Mouse (Mus musculus): ENCODE measurements at regions not wholly inside any gene's neighbourhood (a gene's known extent, or its start where the extent isn't known, plus 50 kb on each side); places are given as distances from the start of the nearest gene placed in this dataset.

DNA sequence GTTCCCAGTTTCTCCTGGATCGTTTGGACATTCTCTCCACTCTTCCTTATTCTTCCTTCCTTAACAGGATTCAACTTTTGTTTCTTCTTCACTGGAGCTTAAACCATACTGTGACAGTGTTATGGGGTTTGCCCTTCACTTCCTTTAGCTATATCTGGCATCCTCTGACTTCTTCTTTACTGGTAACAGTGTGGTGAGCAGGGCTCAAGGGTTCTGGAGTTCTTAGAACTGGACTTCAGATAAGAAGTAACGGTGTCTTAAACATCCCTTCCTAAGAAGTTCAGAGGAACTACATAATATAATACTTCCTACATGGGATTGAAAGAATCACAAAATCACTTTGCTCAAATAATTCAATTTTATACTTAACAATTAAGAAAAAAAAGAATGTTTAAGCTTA lies 237.5 kb upstream of the Cited2 start:
- TF ChIP-seq GATA1 (IDR thresholded peaks at IDR 0.05; ENCODE audit: borderline replicate concordance, low read length) (no peak), FLI1 (IDR thresholded peaks at IDR 0.05; ENCODE audit: low read length) (no peak)
- H3K4me1 ChIP-seq, result peaks cover 69% of the 10 kb centered on the region
- H3K4me3 ChIP-seq (replicated peaks), result peak overlapping the region; percentile 87
- peaks cover 12% of the 10 kb centered on the region for H3K9me3 ChIP-seq
- H3K27me3 ChIP-seq (replicated peaks), result no peaks in the 10 kb centered on the region
- peaks cover 14% of the 10 kb centered on the region for H3K36me3 ChIP-seq (replicated peaks; ENCODE audit: low read length)

DNA sequence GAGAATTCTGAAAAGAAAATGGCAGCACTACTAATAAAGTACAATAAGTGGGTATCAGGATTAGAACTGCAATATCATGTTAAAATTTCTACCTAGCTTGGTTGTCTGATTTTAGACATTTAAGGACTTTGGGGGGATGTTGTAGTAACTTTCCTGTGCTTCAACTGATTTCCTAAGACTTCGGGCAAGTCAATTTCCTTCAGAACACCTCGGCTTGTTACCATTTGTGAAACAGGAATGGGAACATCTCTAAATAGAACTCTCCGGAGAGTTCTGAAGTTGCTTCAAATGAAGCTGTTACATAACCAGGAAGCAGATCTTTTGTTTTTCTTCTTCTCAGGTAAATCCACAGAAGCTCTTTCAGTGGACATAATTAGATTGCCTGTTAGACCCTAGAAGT lies 237.0 kb upstream of the Cited2 start:
- no peak overlapping the region for H3K4me3 ChIP-seq (replicated peaks)
- no peaks in the 10 kb centered on the region for H3K27me3 ChIP-seq (replicated peaks)
- H3K36me3 ChIP-seq (replicated peaks; ENCODE audit: low read length), result peaks cover 14% of the 10 kb centered on the region
- peaks cover 12% of the 10 kb centered on the region for H3K9me3 ChIP-seq
- H3K4me1 ChIP-seq, result peaks cover 69% of the 10 kb centered on the region
- no peak for TF ChIP-seq GATA1 (IDR thresholded peaks at IDR 0.05; ENCODE audit: borderline replicate concordance, low read length)
- no peak for TF ChIP-seq FLI1 (IDR thresholded peaks at IDR 0.05; ENCODE audit: low read length)

DNA sequence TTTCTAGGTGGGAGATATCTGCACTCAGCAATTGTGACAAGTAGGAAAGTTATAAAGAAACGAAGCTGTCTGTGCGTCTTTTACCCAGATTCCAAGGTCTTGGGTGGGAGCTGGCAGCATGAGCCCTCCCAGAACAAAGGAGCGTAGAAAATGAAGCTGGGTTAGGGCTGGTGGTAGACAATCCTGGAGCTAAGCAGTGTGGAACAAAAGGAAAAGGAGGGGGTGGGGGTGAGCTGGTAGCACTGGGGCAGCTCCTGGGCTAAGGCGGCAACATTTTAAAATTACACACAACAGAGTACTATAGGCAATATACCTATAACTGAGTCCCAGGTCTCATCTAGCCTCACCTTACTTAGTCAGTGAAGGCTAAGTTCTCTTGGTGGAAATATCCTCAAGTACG lies 235.6 kb upstream of the Cited2 start:
- H3K4me1 ChIP-seq, result peaks cover 69% of the 10 kb centered on the region
- H3K27me3 ChIP-seq (replicated peaks), result no peaks in the 10 kb centered on the region
- TF ChIP-seq GATA1 (IDR thresholded peaks at IDR 0.05; ENCODE audit: borderline replicate concordance, low read length) (no peak), FLI1 (IDR thresholded peaks at IDR 0.05; ENCODE audit: low read length) (no peak)
- peaks cover 12% of the 10 kb centered on the region for H3K9me3 ChIP-seq
- peaks cover 14% of the 10 kb centered on the region for H3K36me3 ChIP-seq (replicated peaks; ENCODE audit: low read length)
- H3K4me3 ChIP-seq (replicated peaks), result no peak overlapping the region

DNA sequence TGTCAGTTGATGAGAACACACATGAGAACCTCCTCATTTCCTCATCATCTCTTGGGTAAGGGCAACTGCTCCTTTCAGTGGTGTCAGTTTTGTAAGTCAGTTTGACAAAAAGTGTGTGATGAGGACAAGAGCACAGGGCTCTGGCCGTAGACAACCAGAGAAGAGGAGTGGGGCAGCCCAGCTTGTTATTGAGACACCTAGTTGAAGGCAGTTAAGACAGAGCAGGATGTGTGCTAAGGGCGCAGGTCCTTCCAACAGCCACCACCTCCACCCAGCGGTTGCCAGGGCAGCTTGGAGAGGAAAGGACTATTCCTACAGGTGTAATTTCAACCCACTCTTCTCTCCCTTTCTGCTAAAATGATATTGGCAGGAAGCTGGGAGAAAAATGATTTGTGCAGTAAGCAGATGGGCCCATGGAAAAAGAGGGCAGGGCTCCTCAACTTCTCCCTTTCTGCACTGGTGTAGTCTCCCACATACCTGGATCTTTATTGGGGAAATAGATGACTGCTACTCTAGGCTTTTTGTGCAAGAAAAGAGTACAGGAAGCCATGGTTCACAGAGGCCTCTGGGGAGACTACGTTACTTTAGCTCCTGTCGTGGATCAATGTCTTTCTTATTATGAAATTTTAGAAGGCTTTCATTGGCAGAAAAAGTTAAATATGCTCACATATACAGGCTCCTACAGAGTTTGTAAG lies 231.3 kb upstream of the Cited2 start:
- Histone ChIP-seq H3K9me3 (peaks cover 12% of the 10 kb centered on the region), H3K27me3 (replicated peaks) (no peaks in the 10 kb centered on the region), H3K36me3 (replicated peaks; ENCODE audit: low read length) (peaks cover 14% of the 10 kb centered on the region), H3K4me3 (replicated peaks) (peak overlapping the region; percentile 15), H3K4me1 (peaks cover 47% of the 10 kb centered on the region)
- no peak for TF ChIP-seq FLI1 (IDR thresholded peaks at IDR 0.05; ENCODE audit: low read length)
- TF ChIP-seq GATA1 (IDR thresholded peaks at IDR 0.05; ENCODE audit: borderline replicate concordance, low read length), result no peak

DNA sequence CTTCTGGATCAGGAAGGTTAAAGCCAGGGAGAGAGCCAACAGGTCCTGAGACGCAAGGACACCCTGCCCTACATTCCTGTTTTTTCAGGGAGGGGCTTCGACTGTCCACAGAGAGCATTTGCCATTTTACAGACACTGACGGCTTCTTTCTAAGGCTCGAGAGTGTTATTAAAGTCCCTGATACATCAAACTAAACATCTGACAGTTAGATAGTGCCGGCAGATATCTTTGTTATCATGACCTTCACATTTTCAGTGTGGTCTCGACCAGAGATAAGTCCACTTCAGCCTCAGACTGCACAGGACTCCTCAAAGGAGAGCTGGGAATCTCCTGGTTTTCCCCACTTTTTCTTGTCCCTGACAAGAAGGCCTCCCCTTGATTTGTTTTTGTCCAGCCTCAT lies 229.9 kb upstream of the Cited2 start:
- Histone ChIP-seq H3K9me3 (peaks cover 11% of the 10 kb centered on the region), H3K36me3 (replicated peaks; ENCODE audit: low read length) (peaks cover 15% of the 10 kb centered on the region)

DNA sequence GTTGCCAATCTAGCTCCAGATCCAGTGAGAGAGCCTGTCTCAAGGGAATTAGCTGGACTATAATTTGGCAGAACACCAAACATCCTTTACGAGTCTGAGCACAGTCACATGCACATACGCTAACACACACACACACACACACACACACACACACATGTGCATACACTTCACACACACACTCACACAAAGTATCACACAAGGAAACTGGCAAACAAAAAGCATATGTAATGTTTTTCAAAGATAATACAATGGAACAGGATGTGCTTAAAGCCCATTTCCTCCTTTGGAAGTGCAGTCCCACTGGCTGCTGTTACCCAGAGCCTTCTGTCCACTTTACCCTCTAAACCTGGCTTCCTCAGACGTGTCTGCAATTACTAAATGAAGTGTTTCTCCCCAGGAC lies 226.2 kb upstream of the Cited2 start:
- H3K4me3 ChIP-seq (replicated peaks), result no peak overlapping the region

More for the DNA sequence above, 229.9 kb upstream of the Cited2 start:
- H3K4me3 ChIP-seq (replicated peaks), result no peak overlapping the region
- H3K27me3 ChIP-seq (replicated peaks), result no peaks in the 10 kb centered on the region
- H3K4me1 ChIP-seq, result peaks cover 46% of the 10 kb centered on the region
- TF ChIP-seq FLI1 (IDR thresholded peaks at IDR 0.05; ENCODE audit: low read length), result no peak
- no peak for TF ChIP-seq GATA1 (IDR thresholded peaks at IDR 0.05; ENCODE audit: borderline replicate concordance, low read length)

DNA sequence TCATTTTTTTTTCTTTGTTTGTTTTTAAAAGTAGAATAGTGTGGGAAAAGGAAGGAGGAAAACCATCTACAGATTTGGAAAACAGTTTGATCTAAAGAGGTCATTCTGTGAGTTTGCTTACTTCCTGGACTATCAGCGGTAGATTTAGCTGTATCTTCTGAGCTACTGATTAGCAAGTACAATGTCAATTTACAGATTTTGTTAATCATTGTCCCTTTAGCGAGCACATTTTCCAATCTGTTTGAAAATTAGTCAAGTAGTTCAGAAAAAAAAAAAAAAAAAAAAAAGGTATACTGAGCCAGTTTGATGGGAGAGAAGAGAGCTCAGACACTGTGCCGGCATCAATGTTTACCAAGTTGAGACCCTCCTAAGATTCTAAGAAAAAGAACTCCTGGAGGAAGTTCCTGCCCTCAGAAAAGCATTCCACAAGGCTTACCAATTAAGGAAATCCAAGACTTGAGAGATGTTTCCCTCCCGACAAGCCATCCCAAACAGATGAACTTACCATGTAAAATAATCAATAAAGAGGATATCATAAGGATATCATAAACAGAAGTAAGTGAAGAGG lies 212.3 kb upstream of the Cited2 start:
- no peak overlapping the region for H3K4me3 ChIP-seq (replicated peaks)
- peaks cover 9% of the 10 kb centered on the region for H3K4me1 ChIP-seq
- no peaks in the 10 kb centered on the region for H3K27me3 ChIP-seq (replicated peaks)
- TF ChIP-seq GATA1 (IDR thresholded peaks at IDR 0.05; ENCODE audit: borderline replicate concordance, low read length) (no peak), FLI1 (IDR thresholded peaks at IDR 0.05; ENCODE audit: low read length) (no peak)
- peaks cover 12% of the 10 kb centered on the region for H3K9me3 ChIP-seq
- H3K36me3 ChIP-seq (replicated peaks; ENCODE audit: low read length), result peaks cover 11% of the 10 kb centered on the region

More for the DNA sequence above, 226.2 kb upstream of the Cited2 start:
- peaks cover 33% of the 10 kb centered on the region for H3K4me1 ChIP-seq
- TF ChIP-seq GATA1 (IDR thresholded peaks at IDR 0.05; ENCODE audit: borderline replicate concordance, low read length) (no peak), FLI1 (IDR thresholded peaks at IDR 0.05; ENCODE audit: low read length) (no peak)
- peaks cover 24% of the 10 kb centered on the region for H3K9me3 ChIP-seq
- peaks cover 23% of the 10 kb centered on the region for H3K36me3 ChIP-seq (replicated peaks; ENCODE audit: low read length)
- H3K27me3 ChIP-seq (replicated peaks), result no peaks in the 10 kb centered on the region

DNA sequence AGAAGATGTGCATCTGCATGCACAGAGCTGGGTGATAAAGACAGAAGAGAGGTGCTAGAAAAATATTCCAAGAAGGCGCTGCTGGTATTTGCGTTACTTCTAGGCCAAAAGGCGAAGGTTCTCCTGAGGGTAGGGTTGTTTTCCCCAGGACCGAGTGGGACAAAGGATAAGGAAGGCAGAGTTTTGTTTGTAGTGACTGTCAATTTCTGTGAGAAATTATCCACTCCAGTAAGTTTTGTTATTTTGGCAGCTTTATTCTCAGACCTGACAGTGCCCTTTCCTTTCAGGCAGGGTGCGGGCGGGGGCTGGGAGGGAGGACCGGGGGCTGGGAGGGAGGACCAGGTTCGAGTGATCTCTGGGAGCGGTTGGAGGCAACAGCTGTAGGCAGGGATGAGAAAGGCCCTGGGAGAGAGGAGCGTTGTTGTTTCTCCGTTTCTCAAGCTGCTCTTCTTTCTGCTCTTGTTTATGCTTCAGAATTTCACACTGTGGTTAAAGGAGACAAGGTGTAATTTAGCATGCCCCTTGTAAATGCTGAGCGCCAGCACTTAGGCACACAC lies 211.2 kb upstream of the Cited2 start:
- no peak for TF ChIP-seq GATA1 (IDR thresholded peaks at IDR 0.05; ENCODE audit: borderline replicate concordance, low read length)
- no peak for TF ChIP-seq FLI1 (IDR thresholded peaks at IDR 0.05; ENCODE audit: low read length)

DNA sequence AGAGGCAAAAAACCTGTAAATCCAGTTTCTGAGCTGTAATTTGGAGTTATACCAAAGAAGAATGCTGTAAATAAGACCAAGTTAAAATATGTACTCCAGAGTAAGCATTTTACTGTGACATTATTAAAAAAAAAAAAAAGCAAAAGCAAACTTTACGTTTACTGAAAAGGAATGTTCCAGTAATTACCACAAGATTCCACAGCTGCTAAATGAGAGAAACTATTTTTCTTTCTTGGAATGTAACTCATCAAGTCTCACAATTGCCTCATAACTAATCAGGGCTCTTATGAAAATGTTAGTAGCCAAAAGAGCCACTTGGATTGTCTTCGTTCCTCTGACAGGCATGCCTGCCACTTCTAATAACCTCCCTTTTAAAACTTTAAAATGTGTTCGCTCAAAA lies 210.5 kb upstream of the Cited2 start:
- Histone ChIP-seq H3K4me1 (peaks cover 15% of the 10 kb centered on the region), H3K4me3 (replicated peaks) (no peak overlapping the region), H3K27me3 (replicated peaks) (no peaks in the 10 kb centered on the region), H3K9me3 (no peaks in the 10 kb centered on the region), H3K36me3 (replicated peaks; ENCODE audit: low read length) (no peaks in the 10 kb centered on the region)
- no peak for TF ChIP-seq FLI1 (IDR thresholded peaks at IDR 0.05; ENCODE audit: low read length)
- TF ChIP-seq GATA1 (IDR thresholded peaks at IDR 0.05; ENCODE audit: borderline replicate concordance, low read length), result no peak

More for the DNA sequence above, 211.2 kb upstream of the Cited2 start:
- H3K4me3 ChIP-seq (replicated peaks), result no peak overlapping the region
- peaks cover 1% of the 10 kb centered on the region for H3K36me3 ChIP-seq (replicated peaks; ENCODE audit: low read length)
- peaks cover 15% of the 10 kb centered on the region for H3K4me1 ChIP-seq
- H3K9me3 ChIP-seq, result 0 out of 2 replicates have a peak, but pooled peaks cover 1% of the 10 kb centered on the region
- H3K27me3 ChIP-seq (replicated peaks), result no peaks in the 10 kb centered on the region

DNA sequence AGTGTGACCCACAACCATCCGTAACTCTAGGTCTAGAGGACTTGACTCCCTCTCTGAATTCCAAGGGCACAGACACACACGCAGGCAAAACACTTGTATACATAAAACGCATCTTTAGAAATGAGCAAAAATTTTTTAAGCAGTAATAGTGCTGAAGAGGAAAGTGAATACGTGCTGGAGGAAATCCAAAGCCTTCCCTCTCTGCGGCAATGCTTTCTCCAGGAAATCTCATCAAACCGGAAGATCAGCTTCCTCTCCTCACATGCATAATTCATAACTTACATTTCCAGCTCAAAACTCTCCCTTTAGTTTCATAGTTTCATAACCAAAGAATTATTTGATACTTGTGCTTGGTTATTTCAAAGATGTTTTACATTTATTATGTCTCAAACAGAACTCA lies 209.3 kb upstream of the Cited2 start:
- H3K4me3 ChIP-seq (replicated peaks), result no peak overlapping the region

More for the DNA sequence above, 209.3 kb upstream of the Cited2 start:
- H3K27me3 ChIP-seq (replicated peaks), result no peaks in the 10 kb centered on the region
- no peak for TF ChIP-seq FLI1 (IDR thresholded peaks at IDR 0.05; ENCODE audit: low read length)
- TF ChIP-seq GATA1 (IDR thresholded peaks at IDR 0.05; ENCODE audit: borderline replicate concordance, low read length), result no peak
- H3K36me3 ChIP-seq (replicated peaks; ENCODE audit: low read length), result no peaks in the 10 kb centered on the region
- H3K9me3 ChIP-seq, result no peaks in the 10 kb centered on the region
- H3K4me1 ChIP-seq, result peaks cover 19% of the 10 kb centered on the region

Data from megakaryocyte, embryonic 14.5 days (primary cell).